ENCODE assay signal across 27 mouse cellular contexts in the genomic region with DNA sequence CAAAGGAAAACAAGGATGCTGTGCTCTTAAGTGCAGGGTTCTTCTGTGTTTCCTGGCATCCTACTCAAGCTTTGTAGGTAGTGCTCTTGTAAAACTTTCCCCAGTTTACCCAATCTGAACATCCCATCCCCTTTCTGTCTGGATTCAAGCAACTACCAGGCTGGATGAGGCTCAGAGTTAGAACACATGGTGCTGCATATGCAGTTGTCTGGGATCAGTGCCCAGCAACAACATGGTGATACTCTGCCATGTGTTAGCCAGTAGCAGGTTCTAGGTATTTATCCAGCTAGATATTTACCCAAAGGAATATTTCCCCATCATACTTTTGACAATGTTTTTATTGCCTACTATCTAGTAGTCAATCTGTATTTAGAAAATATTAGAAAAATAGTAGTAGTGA.
DNase-seq lines count a peak whose midpoint lies in the region; TF ChIP-seq lines count a peak whose summit lies in the region.
"Had no signal": no experiment of that assay in that cellular context is flagged by ENCODE, and none has a peak within 500 bp of the region (broad histone marks: within the 10 kb centered on the region; RNA-seq: fewer than 3 reads in every experiment).

No protein-coding gene starts in this region.

- peak; percentile 8 to 13 for DNase-seq in cerebellum, postnatal 10 days
- DNase-seq in cerebellum, adult 9-11 months: no peak
- DNase-seq in heart, adult 11 months: peak; percentile 33
- no peak for DNase-seq in heart, postnatal 4 days
- DNase-seq in layer of hippocampus, adult 9-10 months (ENCODE audit: low spot score): peak; percentile 22
- DNase-seq in adrenal gland, adult (ENCODE audit: inconsistent age in 2 of 2, low spot score in 1 of 2): no peak
- DNase-seq in left cerebral cortex, adult 2 months (ENCODE audit: extremely low spot score in 1 of 2, low spot score in 2 of 2): no peak
- DNase-seq: adrenal gland, adult 8-10 months; cerebellum, adult 11 months; cerebellum, adult 9-10 months; gastrocnemius, postnatal 10 days; heart, postnatal 14 days; kidney, adult 2 months; kidney, postnatal 4 days; liver, postnatal 0 days; lung, postnatal 36 days; thymus, postnatal 14 days had no signal

- intact Hi-C loops in left cerebral cortex, adult 2 months (cut with DNase I): no loop called here

- H3K27ac ChIP-seq in left cerebral cortex, adult 2 months: no peak overlapping the region
- H3K27ac ChIP-seq: embryonic facial prominence, embryonic 13.5 days; forebrain, embryonic 10.5 days; hindbrain, embryonic 12.5 days; hindbrain, postnatal 0 days; intestine, embryonic 15.5 days; kidney, postnatal 0 days; liver, embryonic 12.5 days; neural tube, embryonic 12.5 days; stomach, embryonic 15.5 days had no signal

- no peak for TF ChIP-seq CTCF in left cerebral cortex, adult 2 months (IDR thresholded peaks at IDR 0.05)

- H3K4me3 ChIP-seq in left cerebral cortex, adult 2 months: no peak overlapping the region
- H3K4me3 ChIP-seq: embryonic facial prominence, embryonic 13.5 days; forebrain, embryonic 10.5 days; hindbrain, embryonic 12.5 days; intestine, embryonic 15.5 days; liver, embryonic 12.5 days; myocyte; neural tube, embryonic 12.5 days; stomach, embryonic 15.5 days had no signal

Comparison
In these comparisons a context has a peak if more than half of its experiments do, and no peak if none do; other contexts are left out.
1. DNase-seq: peak in cerebellum, postnatal 10 days (2 of 2), heart, adult 11 months (single experiment) and layer of hippocampus, adult 9-10 months (single experiment); none in cerebellum, adult 9-11 months (single experiment), heart, postnatal 4 days (single experiment), adrenal gland, adult (0 of 2) and left cerebral cortex, adult 2 months (0 of 2).